ENCODE assay signal across 7 mouse cellular contexts in the genomic region with DNA sequence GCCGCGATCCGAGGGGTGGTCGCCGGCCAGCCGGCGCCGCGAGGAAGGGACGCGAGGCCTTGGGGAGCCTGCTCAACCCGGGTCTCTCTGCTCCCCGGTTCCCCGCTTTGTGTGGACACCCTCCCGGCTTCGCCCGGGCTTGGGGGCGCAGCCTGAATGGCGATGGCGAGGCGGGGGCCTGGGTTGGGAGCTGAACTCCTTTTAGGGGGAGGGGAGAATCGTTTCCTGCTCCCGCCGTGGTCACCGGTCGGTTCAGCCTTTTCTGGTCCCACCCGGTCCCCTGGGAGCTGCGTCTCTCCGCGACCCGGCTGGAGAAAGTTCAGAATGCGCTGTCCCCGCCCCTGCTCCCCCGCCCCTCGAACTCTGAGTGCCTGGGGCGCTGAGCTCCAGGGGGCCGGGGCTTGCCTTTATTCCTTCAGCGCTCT. TPM values are rescaled to one million over a fixed set of nuclear protein-coding genes. Genes with fewer than 3 reads are reported as not detected.
DNase-seq lines count a peak whose midpoint lies in the region; ATAC-seq lines count a peak whose summit lies in the region.

No protein-coding gene starts in this region.

- H3K4me1 ChIP-seq in brown adipose tissue, adult 24 weeks (ENCODE audit: control insufficient read depth, insufficient read depth, insufficient read length, low read length) = peaks cover 14% of the 10 kb centered on the region; the same call in 1 of the 2 replicates
- peaks cover 20% of the 10 kb centered on the region for H3K4me1 ChIP-seq in forebrain, embryonic 16.5 days (replicated peaks; ENCODE audit: control insufficient read depth, insufficient read depth, low read length)
- H3K4me1 ChIP-seq in hindbrain, embryonic 10.5 days (replicated peaks) = peaks cover 73% of the 10 kb centered on the region

- no peaks in the 10 kb centered on the region for H3K36me3 ChIP-seq in forebrain, embryonic 16.5 days (ENCODE audit: control insufficient read depth, insufficient read depth)
- H3K36me3 ChIP-seq in hindbrain, embryonic 10.5 days = peaks cover 26% of the 10 kb centered on the region

- intact Hi-C loops in left cerebral cortex, postnatal 10 days (cut with DNase I) = loop anchor here (5.0 kb wide), 1 partner anchor 53 kb away; no protein-coding TSS in a partner anchor

- ATAC-seq in forebrain, embryonic 16.5 days = peak; percentile 36; the same call in 1 of the 2 replicates

- peak; percentile 73 for DNase-seq in NIH3T3 (ENCODE audit: low read depth)
- peak; percentile 81 for DNase-seq in hindbrain, embryonic 10.5 days (ENCODE audit: low spot score)
- DNase-seq in left cerebral cortex, postnatal 10 days (ENCODE audit: extremely low spot score in 1 of 2, low spot score in 2 of 2) = peak; percentile 19 to 82
- DNase-seq in mesoderm, embryonic 11.5 days (ENCODE audit: low read depth, low spot score) = peak; percentile 71
- peak; percentile 23 to 66 for DNase-seq in spleen, postnatal 4 days (ENCODE audit: low spot score in 2 of 2)

- H3K9me3 ChIP-seq in forebrain, embryonic 16.5 days (ENCODE audit: control insufficient read depth, low read length) = no peaks in the 10 kb centered on the region
- no peaks in the 10 kb centered on the region for H3K9me3 ChIP-seq in hindbrain, embryonic 10.5 days

- peak overlapping the region; percentile 94 for H3K9ac ChIP-seq in forebrain, embryonic 16.5 days (replicated peaks; ENCODE audit: low read depth, low read length)

- peak overlapping the region; percentile 98 for H3K4me3 ChIP-seq in brown adipose tissue, adult 24 weeks (ENCODE audit: insufficient read depth, low read depth, low read length)
- H3K4me3 ChIP-seq in forebrain, embryonic 16.5 days (replicated peaks; ENCODE audit: low read length) = peak overlapping the region; percentile 84
- H3K4me3 ChIP-seq in hindbrain, embryonic 10.5 days = peak overlapping the region; percentile 97

- H3K27me3 ChIP-seq in forebrain, embryonic 16.5 days (replicated peaks; ENCODE audit: control insufficient read depth, insufficient read depth, low read length) = no peaks in the 10 kb centered on the region
- peaks cover 13% of the 10 kb centered on the region for H3K27me3 ChIP-seq in hindbrain, embryonic 10.5 days (ENCODE audit: insufficient read depth, poor library complexity, severe bottlenecking)

- H3K4me2 ChIP-seq in forebrain, embryonic 16.5 days (ENCODE audit: low read length) = peak overlapping the region; percentile 77

- 0% methylated on average over 20 of the region's 38 CpGs for WGBS in forebrain, embryonic 16.5 days
- under 1% methylated on average over 38 of the region's 38 CpGs for WGBS in hindbrain, embryonic 10.5 days

- H3K27ac ChIP-seq in brown adipose tissue, adult 24 weeks (replicated peaks; ENCODE audit: low read depth, low read length) = peak overlapping the region; percentile 98
- H3K27ac ChIP-seq in forebrain, embryonic 16.5 days (ENCODE audit: low read length) = peak overlapping the region; percentile 85
- H3K27ac ChIP-seq in hindbrain, embryonic 10.5 days = peak overlapping the region; percentile 100

RNA-seq across cellular contexts. Expression of a gene that starts 1.8 kb away (rescaled TPM):
- 7.3 and 15.9 TPM in 2 replicates for polyA plus RNA-seq in brown adipose tissue, adult 24 weeks (2012; ENCODE audit: insufficient read depth, insufficient read length, missing spikeins)
- polyA plus RNA-seq in forebrain, embryonic 16.5 days (2015; fragmentation: Nextera tagmentation; extraction: Ambion mirVana) = 36.0 and 40.3 TPM in 2 replicates
- 20.5 and 27.1 TPM in 2 replicates for polyA plus RNA-seq in hindbrain, embryonic 10.5 days (2016; fragmentation: Nextera tagmentation; extraction: Ambion mirVana)
- 10 to 100 TPM; 37.1 to 43.6 TPM for total RNA-seq in left cerebral cortex, postnatal 10 days (2021)

RNA-seq across cellular contexts. Expression of a gene that starts 31.5 kb away (rescaled TPM):
- polyA plus RNA-seq in brown adipose tissue, adult 24 weeks (2012; ENCODE audit: insufficient read depth, insufficient read length, missing spikeins) = 17.3 and 19.7 TPM in 2 replicates
- polyA plus RNA-seq in forebrain, embryonic 16.5 days (2015; fragmentation: Nextera tagmentation; extraction: Ambion mirVana) = 59.7 and 68.1 TPM in 2 replicates
- 64.7 and 64.8 TPM in 2 replicates for polyA plus RNA-seq in hindbrain, embryonic 10.5 days (2016; fragmentation: Nextera tagmentation; extraction: Ambion mirVana)
- total RNA-seq in left cerebral cortex, postnatal 10 days (2021) = 10 to 100 TPM; 23.6 to 25.5 TPM

RNA-seq across cellular contexts. Expression of a gene that starts 52.4 kb away (rescaled TPM):
- 52.3 and 109 TPM in 2 replicates for polyA plus RNA-seq in brown adipose tissue, adult 24 weeks (2012; ENCODE audit: insufficient read depth, insufficient read length, missing spikeins)
- 290 and 334 TPM in 2 replicates for polyA plus RNA-seq in forebrain, embryonic 16.5 days (2015; fragmentation: Nextera tagmentation; extraction: Ambion mirVana)
- 337 and 377 TPM in 2 replicates for polyA plus RNA-seq in hindbrain, embryonic 10.5 days (2016; fragmentation: Nextera tagmentation; extraction: Ambion mirVana)
- total RNA-seq in left cerebral cortex, postnatal 10 days (2021) = 100 to 1,000 TPM; 172 to 198 TPM

Comparison
In these comparisons a context has a peak if more than half of its experiments do, and no peak if none do; other contexts are left out.
1. Peak in every context shown above with its lines: DNase-seq, ATAC-seq, H3K4me3 ChIP-seq and H3K27ac ChIP-seq.